Mouse (Mus musculus) T-helper 2 cell (primary cell): ENCODE measurements around the gene Srf.

Experiments
- in situ Hi-C: fragments of 300-600 bp; cut with MboI, MseI; formaldehyde crosslinking; loops from one replicate; pipeline ENCODE4 v1.15.1; 2025; ENCODE audit warnings: high pct_unique_total_duplicates

The Srf gene

GRCm38 (mm10) chr17:46556584-46556945 lies 590 bp upstream of the Srf start:
- in situ Hi-C loops, result no loop called here

- in situ Hi-C loops, result no loop called here
Observed at GRCm38 (mm10) chr17:46554977-46555672, 850 bp downstream of the Srf start.

- in situ Hi-C loops, result no loop called here
Observed at GRCm38 (mm10) chr17:46554646-46554976, 1.4 kb downstream of the Srf start.

GRCm38 (mm10) chr17:46553926-46554325 lies 2.0 kb downstream of the Srf start:
- in situ Hi-C loops, result no loop called here

GRCm38 (mm10) chr17:46553469-46553868 lies 2.5 kb downstream of the Srf start:
- in situ Hi-C loops, result no loop called here

GRCm38 (mm10) chr17:46552841-46553423 lies 3.0 kb downstream of the Srf start:
- in situ Hi-C loops, result no loop called here

- in situ Hi-C loops, result no loop called here
Observed at GRCm38 (mm10) chr17:46552151-46552550, 3.8 kb downstream of the Srf start.

GRCm38 (mm10) chr17:46551369-46551768 lies 4.6 kb downstream of the Srf start:
- in situ Hi-C loops, result no loop called here

GRCm38 (mm10) chr17:46550904-46551303 lies 5.1 kb downstream of the Srf start:
- in situ Hi-C loops, result no loop called here

- in situ Hi-C loops, result loop anchor here (10.0 kb wide), 1 partner anchor 65 kb away; the partner anchor contains the start of gene Ttbk1
Observed at GRCm38 (mm10) chr17:46549642-46550041, 6.3 kb downstream of the Srf start.

GRCm38 (mm10) chr17:46549193-46549592 lies 6.8 kb downstream of the Srf start:
- in situ Hi-C loops, result loop anchor here (10.0 kb wide), 1 partner anchor 64 kb away; the partner anchor contains the start of gene Ttbk1

- in situ Hi-C loops, result loop anchor here (10.0 kb wide), 1 partner anchor 64 kb away; the partner anchor contains the start of gene Ttbk1
Observed at GRCm38 (mm10) chr17:46548741-46549140, 7.2 kb downstream of the Srf start.

GRCm38 (mm10) chr17:46547923-46548322 lies 8.1 kb downstream of the Srf start:
- in situ Hi-C loops, result loop anchor here (10.0 kb wide), 1 partner anchor 63 kb away; the partner anchor contains the start of gene Ttbk1

- in situ Hi-C loops, result loop anchor here (10.0 kb wide), 1 partner anchor 62 kb away; the partner anchor contains the start of gene Ttbk1
Observed at GRCm38 (mm10) chr17:46546995-46547394, 9.0 kb downstream of the Srf start.

GRCm38 (mm10) chr17:46546591-46546990 lies 9.4 kb downstream of the Srf start:
- in situ Hi-C loops, result loop anchor here (10.0 kb wide), 1 partner anchor 62 kb away; the partner anchor contains the start of gene Ttbk1

GRCm38 (mm10) chr17:46545813-46546564 lies 10.0 kb downstream of the Srf start, which contains the start of gene Cul9:
Gene Cul9, minus strand, starts transcription at chr17:46546388.
- in situ Hi-C loops, result loop anchor here (10.0 kb wide), 1 partner anchor 61 kb away; the partner anchor contains the start of gene Ttbk1

GRCm38 (mm10) chr17:46543661-46544060 lies 12.3 kb downstream of the Srf start:
- in situ Hi-C loops, result loop anchor here (5.0 to 10.0 kb wide), 3 partner anchors 36 to 84 kb away; partner anchors contain the start of genes Ptk7 and Ttbk1

GRCm38 (mm10) chr17:46525579-46526307 lies 30.2 kb downstream of the Srf start:
- in situ Hi-C loops, result no loop called here

GRCm38 (mm10) chr17:46525065-46525464 lies 30.9 kb downstream of the Srf start:
- in situ Hi-C loops, result no loop called here

GRCm38 (mm10) chr17:46521963-46522668 lies 33.9 kb downstream of the Srf start:
- in situ Hi-C loops, result no loop called here

- in situ Hi-C loops, result no loop called here
Observed at GRCm38 (mm10) chr17:46521174-46521573, 34.8 kb downstream of the Srf start.
